Mouse (Mus musculus) brain, embryonic 18.5 days (tissue): ENCODE data around the gene Cln6.
A peak's percentile ranks its signal among the peaks of the same experiment; 100 is the strongest.
"Not testable (repeated sequence)": the region's sequence is repeated elsewhere in the genome, so short reads cannot be mapped to it uniquely, and the experiment has no call there.

ENCODE experiments used
- DNase-seq: peaks from one replicate; pipeline ENCODE4 v3.0.0-alpha.2; 2012; ENCODE audit warnings: low read depth, low spot score

Cln6 gene

GRCm38 (mm10) chr9:62838506-62839171, at the start of gene Cln6:
TSS of gene Cln6 (plus strand) at chr9:62838785.
- peak; percentile 69 for DNase-seq

- no peak for DNase-seq
Observed at GRCm38 (mm10) chr9:62789856-62790255, 48.7 kb upstream of the Cln6 start.

GRCm38 (mm10) chr9:62799218-62799617, 39.4 kb upstream of the Cln6 start:
- not testable (repeated sequence) for DNase-seq

- no peak for DNase-seq
Observed at GRCm38 (mm10) chr9:62810095-62810494, 28.5 kb upstream of the Cln6 start.

GRCm38 (mm10) chr9:62810543-62811515, 27.8 kb upstream of the Cln6 start:
- DNase-seq: no peak

- peak; percentile 86 for DNase-seq
Observed at GRCm38 (mm10) chr9:62811516-62812121, 27.0 kb upstream of the Cln6 start, which contains the start of gene Fem1b. TSS of gene Fem1b (minus strand) at chr9:62811934.

- no peak for DNase-seq
Observed at GRCm38 (mm10) chr9:62812216-62813049, 26.2 kb upstream of the Cln6 start.

GRCm38 (mm10) chr9:62814751-62815150, 23.8 kb upstream of the Cln6 start:
- no peak for DNase-seq

- DNase-seq: no peak
Observed at GRCm38 (mm10) chr9:62816323-62817098, 22.1 kb upstream of the Cln6 start.

GRCm38 (mm10) chr9:62817099-62817571, 21.4 kb upstream of the Cln6 start:
- no peak for DNase-seq

GRCm38 (mm10) chr9:62817828-62818614, 20.6 kb upstream of the Cln6 start:
- DNase-seq: no peak

- no peak for DNase-seq
Observed at GRCm38 (mm10) chr9:62819494-62819893, 19.1 kb upstream of the Cln6 start.

- not testable (repeated sequence) for DNase-seq
Observed at GRCm38 (mm10) chr9:62819910-62820309, 18.7 kb upstream of the Cln6 start.

- DNase-seq: no peak
Observed at GRCm38 (mm10) chr9:62820829-62821228, 17.8 kb upstream of the Cln6 start.

GRCm38 (mm10) chr9:62821811-62822210, 16.8 kb upstream of the Cln6 start:
- no peak for DNase-seq

GRCm38 (mm10) chr9:62825791-62826393, 12.7 kb upstream of the Cln6 start:
- no peak for DNase-seq

GRCm38 (mm10) chr9:62826456-62826855, 12.1 kb upstream of the Cln6 start:
- no peak for DNase-seq

GRCm38 (mm10) chr9:62827939-62828652, 10.5 kb upstream of the Cln6 start:
- DNase-seq: no peak
